10 mouse cellular contexts compared by ENCODE assay signal in genomic region chr11:69604347-69604746, GRCm38 (mm10). TPM values are rescaled to one million over a fixed set of nuclear protein-coding genes. Genes with fewer than 3 reads are reported as not detected.
DNase-seq lines count a peak whose midpoint lies in the region; ATAC-seq and TF ChIP-seq lines count a peak whose summit lies in the region.
"Had no signal": no experiment of that assay in that cellular context is flagged by ENCODE, and none has a peak within 500 bp of the region (broad histone marks: within the 10 kb centered on the region; RNA-seq: fewer than 3 reads in every experiment).

No protein-coding gene starts in this region.

- peaks cover 20% of the 10 kb centered on the region for H3K4me1 ChIP-seq in kidney, postnatal 0 days (replicated peaks; ENCODE audit: insufficient read depth, low read length)
- H3K4me1 ChIP-seq in embryonic facial prominence, embryonic 15.5 days, result peaks cover 37% of the 10 kb centered on the region
- peaks cover 47% of the 10 kb centered on the region for H3K4me1 ChIP-seq in intestine, embryonic 15.5 days (replicated peaks)

- 0 out of 2 replicates have a peak overlapping the region, but pooled peaks have one; percentile 1 for H3K4me3 ChIP-seq in kidney, postnatal 0 days (replicated peaks; ENCODE audit: low read depth, low read length)
- H3K4me3 ChIP-seq in embryonic facial prominence, embryonic 15.5 days (replicated peaks), result peak overlapping the region; percentile 63
- peak overlapping the region; percentile 59; the same call in 1 of the 2 replicates for H3K4me3 ChIP-seq in intestine, embryonic 15.5 days (replicated peaks)
- H3K4me3 ChIP-seq in myocyte, result no peak overlapping the region

- H3K4me2 ChIP-seq in kidney, postnatal 0 days (ENCODE audit: low read length), result peak overlapping the region; percentile 78
- peak overlapping the region; percentile 100 for H3K4me2 ChIP-seq in embryonic facial prominence, embryonic 15.5 days (replicated peaks)
- peak overlapping the region; percentile 100 for H3K4me2 ChIP-seq in intestine, embryonic 15.5 days (replicated peaks)
- peak overlapping the region; percentile 99 for H3K4me2 ChIP-seq in myocyte (ENCODE audit: low read depth)

- peak overlapping the region; percentile 60; the same call in 1 of the 2 replicates for H3K27ac ChIP-seq in kidney, postnatal 0 days
- peak overlapping the region; percentile 24; the same call in 1 of the 2 replicates for H3K27ac ChIP-seq in embryonic facial prominence, embryonic 15.5 days (replicated peaks)
- no peak overlapping the region for H3K27ac ChIP-seq in intestine, embryonic 15.5 days

- no peaks in the 10 kb centered on the region for H3K27me3 ChIP-seq in kidney, postnatal 0 days (ENCODE audit: insufficient read depth, low read length)
- no peaks in the 10 kb centered on the region for H3K27me3 ChIP-seq in embryonic facial prominence, embryonic 15.5 days
- H3K27me3 ChIP-seq in intestine, embryonic 15.5 days (replicated peaks), result peaks cover 15% of the 10 kb centered on the region
- H3K27me3 ChIP-seq in myocyte (ENCODE audit: control insufficient read depth, insufficient read depth, insufficient read length), result peaks cover 24% of the 10 kb centered on the region

- no peak for DNase-seq in kidney, postnatal 0 days (ENCODE audit: low spot score)
- DNase-seq in kidney, adult 9 months, result no peak
- no peak for DNase-seq in ovary, postnatal 36 days (ENCODE audit: low spot score)
- no peak for DNase-seq in adrenal gland, postnatal 10 days
- no peak for DNase-seq in T-cell, adult 2 months (ENCODE audit: low spot score)

- no peak for TF ChIP-seq CTCF in kidney, postnatal 0 days (IDR thresholded peaks at IDR 0.05; ENCODE audit: low read depth)

- WGBS in kidney, postnatal 0 days, result 57% methylated on average over 3 of the region's 3 CpGs
- 58% methylated on average over 3 of the region's 3 CpGs for WGBS in embryonic facial prominence, embryonic 15.5 days
- 53% methylated on average over 3 of the region's 3 CpGs for WGBS in intestine, embryonic 15.5 days

- H3ac ChIP-seq in myocyte (ENCODE audit: control insufficient read depth, insufficient read length), result no peak overlapping the region

- 0 out of 2 replicates have a peak, but pooled peaks have one; percentile 1 for ATAC-seq in kidney, postnatal 0 days (replicated peaks; ENCODE audit: low FRiP score, low read depth)
- no peak for ATAC-seq in embryonic facial prominence, embryonic 15.5 days (ENCODE audit: insufficient number of reproducible peaks, low FRiP score, low TSS enrichment, low read depth)
- ATAC-seq in intestine, embryonic 15.5 days, result no peak

- TF ChIP-seq POLR2A in myocyte (IDR thresholded peaks at IDR 0.05; ENCODE audit: insufficient read length, low read depth), result no peak

- no peak overlapping the region; the same call in 1 of the 2 replicates for H3K9ac ChIP-seq in kidney, postnatal 0 days (ENCODE audit: low read depth, low read length)
- H3K9ac ChIP-seq in embryonic facial prominence, embryonic 15.5 days, result 0 out of 2 replicates have a peak overlapping the region, but pooled peaks have one; percentile 62
- no peak overlapping the region; the same call in 1 of the 2 replicates for H3K9ac ChIP-seq in intestine, embryonic 15.5 days

- no peaks in the 10 kb centered on the region for H3K9me3 ChIP-seq in kidney, postnatal 0 days (replicated peaks; ENCODE audit: low read length)
- no peaks in the 10 kb centered on the region for H3K9me3 ChIP-seq in embryonic facial prominence, embryonic 15.5 days (replicated peaks)
- no peaks in the 10 kb centered on the region for H3K9me3 ChIP-seq in intestine, embryonic 15.5 days

- H3K36me3 ChIP-seq in kidney, postnatal 0 days (ENCODE audit: insufficient read depth, low read length), result no peaks in the 10 kb centered on the region
- no peaks in the 10 kb centered on the region for H3K36me3 ChIP-seq in embryonic facial prominence, embryonic 15.5 days
- no peaks in the 10 kb centered on the region for H3K36me3 ChIP-seq in intestine, embryonic 15.5 days
- H3K36me3 ChIP-seq in myocyte (ENCODE audit: control insufficient read depth, insufficient read depth), result no peaks in the 10 kb centered on the region

- no peaks in the 10 kb centered on the region for H3K79me2 ChIP-seq in myocyte (ENCODE audit: control insufficient read depth, insufficient read depth)

TF ChIP-seq in myocyte, 11 proteins besides CTCF, POLR2A, EP300 and RAD21:
- TF ChIP-seq POLR2AphosphoS2 (IDR thresholded peaks at IDR 0.05; ENCODE audit: insufficient read length, low read depth) (no peak), CEBPB (IDR thresholded peaks at IDR 0.05; ENCODE audit: insufficient read depth, poor library complexity, severe bottlenecking) (no peak), E2F4 (IDR thresholded peaks at IDR 0.05; ENCODE audit: insufficient read depth) (no peak), REST (IDR thresholded peaks at IDR 0.05; ENCODE audit: insufficient read depth, insufficient read length) (no peak), SRF (IDR thresholded peaks at IDR 0.05; ENCODE audit: control insufficient read depth, insufficient read length, low read depth) (no peak), USF1 (IDR thresholded peaks at IDR 0.05; ENCODE audit: low read depth) (no peak), MYOG (IDR thresholded peaks at IDR 0.05; ENCODE audit: control insufficient read depth in 1 of 3, insufficient read depth in 1 of 3, insufficient read length in 2 of 3, low read depth in 2 of 3) (no peak), TCF3 (IDR thresholded peaks at IDR 0.05; ENCODE audit: insufficient read length, low read depth) (no peak)

RNA-seq across cellular contexts. Expression of gene Atp1b2, which starts 1.4 kb away (rescaled TPM):
- 13.7 and 16.3 TPM in 2 replicates for polyA plus RNA-seq in kidney, postnatal 0 days (2015; fragmentation: Nextera tagmentation; extraction: Ambion mirVana)
- polyA plus RNA-seq in embryonic facial prominence, embryonic 15.5 days (2015; fragmentation: Nextera tagmentation; extraction: Ambion mirVana), result 12.4 and 13.4 TPM in 2 replicates
- polyA plus RNA-seq in intestine, embryonic 15.5 days (2015; fragmentation: Nextera tagmentation; extraction: Ambion mirVana), result 5.8 and 6.8 TPM in 2 replicates
- polyA plus RNA-seq in myocyte (2012; fragmentation: generic; extraction: Trizol), result 6.6 TPM
- total RNA-seq in adrenal gland, postnatal 10 days (2021), result 10 to 100 TPM; 38.6 to 52.9 TPM

RNA-seq across cellular contexts. Expression of gene Shbg, which starts 13.4 kb away (rescaled TPM):
- 0.13 TPM in 1 of 2 replicates, not detected in the other for polyA plus RNA-seq in kidney, postnatal 0 days (2015; fragmentation: Nextera tagmentation; extraction: Ambion mirVana)
- polyA plus RNA-seq in embryonic facial prominence, embryonic 15.5 days (2015; fragmentation: Nextera tagmentation; extraction: Ambion mirVana), result not detected in 2 replicates
- polyA plus RNA-seq in intestine, embryonic 15.5 days (2015; fragmentation: Nextera tagmentation; extraction: Ambion mirVana), result 0.34 and 0.43 TPM in 2 replicates
- 0.05 TPM for polyA plus RNA-seq in myocyte (2012; fragmentation: generic; extraction: Trizol)
- total RNA-seq in adrenal gland, postnatal 10 days (2021), result under 1 TPM; 0.27 to 0.36 TPM
- total RNA-seq: common myeloid progenitor, adult 5-6 weeks had no signal
- polyA plus RNA-seq: large intestine, adult 2 months had no signal

RNA-seq across cellular contexts. Expression of gene Sat2, which starts 17.5 kb away (rescaled TPM):
- 27.6 and 31.3 TPM in 2 replicates for polyA plus RNA-seq in kidney, postnatal 0 days (2015; fragmentation: Nextera tagmentation; extraction: Ambion mirVana)
- 19.8 and 22.5 TPM in 2 replicates for polyA plus RNA-seq in embryonic facial prominence, embryonic 15.5 days (2015; fragmentation: Nextera tagmentation; extraction: Ambion mirVana)
- 14.1 and 16.7 TPM in 2 replicates for polyA plus RNA-seq in intestine, embryonic 15.5 days (2015; fragmentation: Nextera tagmentation; extraction: Ambion mirVana)
- polyA plus RNA-seq in myocyte (2012; fragmentation: generic; extraction: Trizol), result 3.6 TPM
- total RNA-seq in adrenal gland, postnatal 10 days (2021), result 10 to 100 TPM in 1 of 2 experiments, 1 to 10 TPM in 1; 9.2 to 10.1 TPM
- total RNA-seq: common myeloid progenitor, adult 5-6 weeks had no signal

RNA-seq across cellular contexts. Expression of gene Trp53, which starts 24.2 kb away (rescaled TPM):
- polyA plus RNA-seq in kidney, postnatal 0 days (2015; fragmentation: Nextera tagmentation; extraction: Ambion mirVana), result 117 and 121 TPM in 2 replicates
- 134 and 141 TPM in 2 replicates for polyA plus RNA-seq in embryonic facial prominence, embryonic 15.5 days (2015; fragmentation: Nextera tagmentation; extraction: Ambion mirVana)
- polyA plus RNA-seq in intestine, embryonic 15.5 days (2015; fragmentation: Nextera tagmentation; extraction: Ambion mirVana), result 140 and 143 TPM in 2 replicates
- polyA plus RNA-seq in myocyte (2012; fragmentation: generic; extraction: Trizol), result 119 TPM
- 10 to 100 TPM; 59.9 to 75.9 TPM for total RNA-seq in adrenal gland, postnatal 10 days (2021)

RNA-seq across cellular contexts. Expression of gene Wrap53, which starts 24.3 kb away (rescaled TPM):
- polyA plus RNA-seq in kidney, postnatal 0 days (2015; fragmentation: Nextera tagmentation; extraction: Ambion mirVana), result 17.9 and 19.4 TPM in 2 replicates
- 25.0 and 26.5 TPM in 2 replicates for polyA plus RNA-seq in embryonic facial prominence, embryonic 15.5 days (2015; fragmentation: Nextera tagmentation; extraction: Ambion mirVana)
- polyA plus RNA-seq in intestine, embryonic 15.5 days (2015; fragmentation: Nextera tagmentation; extraction: Ambion mirVana), result 25.1 and 25.6 TPM in 2 replicates
- 9.1 TPM for polyA plus RNA-seq in myocyte (2012; fragmentation: generic; extraction: Trizol)
- total RNA-seq in adrenal gland, postnatal 10 days (2021), result 10 to 100 TPM in 1 of 2 experiments, 1 to 10 TPM in 1; 8.1 to 12.5 TPM
